Mouse (Mus musculus) liver, adult 2 months (tissue): ENCODE measurements around the gene Lypla2.

ENCODE experiments used
- CTCF ChIP-seq: fragments of 200-500 bp; IDR thresholded peaks from 2 replicates; pipeline ENCODE4 v1.5.1; 2011; ENCODE audit warnings: low read depth, low read length, control low read depth
- POLR2A ChIP-seq: fragments of 200-500 bp; IDR thresholded peaks from 2 replicates; pipeline ENCODE4 v1.6.1; 2011; ENCODE audit warnings: low read length, control low read depth; ENCODE audit not compliant: insufficient read depth; ENCODE audit errors: extremely low read depth

DNA sequence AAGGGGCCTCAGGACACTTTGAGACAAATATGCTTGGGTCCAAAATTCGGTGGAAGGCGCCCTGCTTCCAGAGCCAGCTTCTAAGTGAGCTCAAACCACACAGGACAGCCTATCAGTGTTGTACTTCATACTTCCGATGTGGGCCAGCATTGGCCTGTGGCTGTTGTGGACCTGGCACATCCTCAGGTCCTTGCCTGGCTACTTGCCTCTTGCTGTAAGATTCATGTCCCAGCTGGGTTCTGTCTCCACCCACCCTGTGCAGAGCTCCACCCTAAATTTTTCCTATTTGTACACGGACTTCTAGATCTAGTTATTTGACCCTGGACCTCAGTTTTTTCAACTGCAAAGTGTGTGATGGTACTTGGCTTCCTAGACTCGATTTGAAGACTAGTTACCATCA, 36.9 kb downstream of the Lypla2 start:
- no peak for TF ChIP-seq CTCF
- no peak for TF ChIP-seq POLR2A
